Mouse (Mus musculus) colon, adult 2 months (tissue): ENCODE results near the gene Corin. TPM values are rescaled to one million over a fixed set of nuclear protein-coding genes. Genes with fewer than 3 reads are reported as not detected.

Source experiments
- polyA plus RNA-seq: library from polyadenylated mRNA; depleted of rRNA; stranded (reverse); fragments of >200 nt; gene quantifications from 2 replicates; pipeline ENCODE4 v1.2.3, GENCODE M21; 2012; rRNA removed

Corin gene
- not detected in 2 replicates for polyA plus RNA-seq

GRCm38 (mm10) chr5:72503531-72504523 is at the start of gene Corin:
TSS of gene Corin (minus strand) at chr5:72504473.

Other genes with a start within 250 kb of the Corin start
- gene Nfxl1, start 55.2 kb upstream of the Corin start, polyA plus RNA-seq = 4.6 and 5.0 TPM in 2 replicates
- gene Zar1, start 76.8 kb upstream of the Corin start, polyA plus RNA-seq = not detected in 2 replicates
- not detected in 2 replicates for gene Gm5868, start 83.1 kb upstream of the Corin start, polyA plus RNA-seq
- gene Cnga1, start 139.8 kb upstream of the Corin start, polyA plus RNA-seq = not detected in 2 replicates
- gene Nipal1, start 143.3 kb upstream of the Corin start, polyA plus RNA-seq = 5.6 and 7.4 TPM in 2 replicates
- gene Txk, start 248.3 kb upstream of the Corin start, polyA plus RNA-seq = 0.14 and 0.20 TPM in 2 replicates